8 mouse cellular contexts compared by ENCODE assay signal in the genomic region with DNA sequence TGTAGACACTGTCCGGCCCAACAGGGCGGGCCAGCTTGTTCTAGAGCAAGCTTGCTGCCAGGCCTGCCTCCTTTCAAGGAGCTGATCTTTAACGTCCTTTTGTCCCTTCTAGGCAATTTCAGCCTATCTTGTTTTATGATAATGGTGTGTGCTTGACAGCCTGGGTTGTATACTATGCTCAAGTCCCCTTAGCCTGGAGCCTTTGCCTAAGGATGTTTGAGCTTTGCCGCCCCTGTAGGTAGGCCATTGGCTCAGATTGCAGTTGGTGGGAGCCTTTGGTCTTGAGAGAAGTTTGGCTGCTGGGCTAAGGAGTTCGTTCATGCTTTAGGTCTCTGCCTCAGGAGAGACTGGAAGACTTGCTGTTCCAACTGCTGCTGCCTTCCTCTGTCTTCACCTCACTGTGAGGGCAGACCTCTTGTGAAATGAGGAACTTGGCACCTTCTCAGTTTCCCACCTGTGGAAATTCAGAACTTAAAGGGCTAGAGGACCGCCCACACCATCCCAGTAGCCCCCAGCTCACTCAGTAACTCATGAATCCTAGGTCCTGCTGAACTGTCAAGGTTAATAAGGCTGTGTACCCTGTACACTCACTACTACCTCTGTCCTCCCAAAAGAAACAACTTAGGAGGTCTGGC. TPM values are rescaled to one million over a fixed set of nuclear protein-coding genes. Genes with fewer than 3 reads are reported as not detected.
DNase-seq lines count a peak whose midpoint lies in the region; ATAC-seq and TF ChIP-seq lines count a peak whose summit lies in the region.

No protein-coding gene starts in this region.

- no peak for TF ChIP-seq CTCF in gastrocnemius, adult 2 months (IDR thresholded peaks at IDR 0.05)
- no peak for TF ChIP-seq CTCF in G1E (IDR thresholded peaks at IDR 0.05; ENCODE audit: low read depth, low read length)

- peak overlapping the region; percentile 77 for H3K9ac ChIP-seq in hindbrain, embryonic 16.5 days (ENCODE audit: low read depth, low read length)

- no peak for ATAC-seq in G1E (ENCODE audit: extremely low read depth, insufficient number of reproducible peaks, low FRiP score, poor library complexity, severe bottlenecking)
- no peak for ATAC-seq in hindbrain, embryonic 16.5 days

- H3K36me3 ChIP-seq in G1E (replicated peaks) = peaks cover 65% of the 10 kb centered on the region
- peaks cover 12% of the 10 kb centered on the region for H3K36me3 ChIP-seq in hindbrain, embryonic 16.5 days (ENCODE audit: control insufficient read depth, insufficient read depth, low read length)
- peaks cover 61% of the 10 kb centered on the region for H3K36me3 ChIP-seq in megakaryocyte, embryonic 14.5 days (replicated peaks; ENCODE audit: low read length)

- H3K9me3 ChIP-seq in G1E (replicated peaks) = no peaks in the 10 kb centered on the region
- H3K9me3 ChIP-seq in hindbrain, embryonic 16.5 days (ENCODE audit: control insufficient read depth, low read length) = no peaks in the 10 kb centered on the region
- no peaks in the 10 kb centered on the region for H3K9me3 ChIP-seq in megakaryocyte, embryonic 14.5 days

- peak overlapping the region; percentile 97 for H3K27ac ChIP-seq in gastrocnemius, adult 2 months
- 0 out of 2 replicates have a peak overlapping the region, but pooled peaks have one; percentile 7 for H3K27ac ChIP-seq in hindbrain, embryonic 16.5 days (ENCODE audit: low read depth, low read length)

- 38% methylated on average over 6 of the region's 6 CpGs for WGBS in hindbrain, embryonic 16.5 days

- no peak for DNase-seq in gastrocnemius, adult 2 months
- DNase-seq in gastrocnemius, postnatal 4 days (ENCODE audit: low spot score in 2 of 2) = no peak
- no peak for DNase-seq in G1E (ENCODE audit: low spot score)
- DNase-seq in frontal cortex, postnatal 25 days (ENCODE audit: low spot score in 2 of 2) = no peak
- DNase-seq in thymus, postnatal 4 days = no peak
- no peak for DNase-seq in left cerebral cortex, postnatal 25 days (ENCODE audit: low spot score in 2 of 2)

- H3K4me1 ChIP-seq in G1E (ENCODE audit: insufficient read depth, low read depth, low read length) = peaks cover 91% of the 10 kb centered on the region
- H3K4me1 ChIP-seq in hindbrain, embryonic 16.5 days (ENCODE audit: control insufficient read depth, insufficient read depth, low read depth, low read length) = peaks cover 31% of the 10 kb centered on the region
- H3K4me1 ChIP-seq in megakaryocyte, embryonic 14.5 days = peaks cover 84% of the 10 kb centered on the region

- intact Hi-C loops in gastrocnemius, adult 2 months (cut with DNase I) = no loop called here
- intact Hi-C loops in left cerebral cortex, postnatal 25 days (cut with DNase I) = no loop called here

- H3K4me2 ChIP-seq in hindbrain, embryonic 16.5 days (ENCODE audit: low read length) = peak overlapping the region; percentile 99

- H3K27me3 ChIP-seq in G1E (ENCODE audit: insufficient read depth, low read length) = no peaks in the 10 kb centered on the region
- no peaks in the 10 kb centered on the region for H3K27me3 ChIP-seq in hindbrain, embryonic 16.5 days (replicated peaks; ENCODE audit: control insufficient read depth, insufficient read depth, low read length)
- no peaks in the 10 kb centered on the region for H3K27me3 ChIP-seq in megakaryocyte, embryonic 14.5 days (replicated peaks)

- H3K4me3 ChIP-seq in gastrocnemius, adult 2 months = peak overlapping the region; percentile 98
- peak overlapping the region; percentile 95; the same call in 1 of the 2 replicates for H3K4me3 ChIP-seq in G1E (ENCODE audit: low read depth, low read length)
- peak overlapping the region; percentile 85 for H3K4me3 ChIP-seq in hindbrain, embryonic 16.5 days (ENCODE audit: low read length)
- H3K4me3 ChIP-seq in megakaryocyte, embryonic 14.5 days (replicated peaks) = peak overlapping the region; percentile 100

RNA-seq across cellular contexts. Expression of gene Ehd1, which starts 2.0 kb away (rescaled TPM):
- total RNA-seq in gastrocnemius, adult 2 months (2021) = 10 to 100 TPM; 28.4 to 32.3 TPM
- total RNA-seq in gastrocnemius, postnatal 4 days (2021) = 10 to 100 TPM; 91.3 to 93.9 TPM
- total RNA-seq in G1E (2014; fragmentation: Nextera tagmentation) (18.0 and 18.7 TPM in 2 replicates), G1E (2017) (22.0 and 23.3 TPM in 2 replicates)
- 132 and 135 TPM in 2 replicates for polyA plus RNA-seq in G1E (2012)
- polyA plus RNA-seq in hindbrain, embryonic 16.5 days (2015; fragmentation: Nextera tagmentation; extraction: Ambion mirVana) = 105 and 113 TPM in 2 replicates
- 474 and 728 TPM in 2 replicates for polyA plus RNA-seq in megakaryocyte, embryonic 14.5 days (2012; ENCODE audit: insufficient read depth, low replicate concordance)
- total RNA-seq in left cerebral cortex, postnatal 25 days (2021) = 10 to 100 TPM; 35.9 to 40.3 TPM

RNA-seq across cellular contexts. Expression of gene Cdc42bpg, which starts 27.7 kb away (rescaled TPM):
- total RNA-seq in gastrocnemius, adult 2 months (2021) = 1 to 10 TPM; 6.0 to 6.4 TPM
- total RNA-seq in gastrocnemius, postnatal 4 days (2021) = 1 to 10 TPM; 6.9 to 7.7 TPM
- total RNA-seq in G1E (2014; fragmentation: Nextera tagmentation) (5.0 and 7.6 TPM in 2 replicates), G1E (2017) (2.0 and 2.4 TPM in 2 replicates)
- 14.1 and 15.4 TPM in 2 replicates for polyA plus RNA-seq in G1E (2012)
- polyA plus RNA-seq in hindbrain, embryonic 16.5 days (2015; fragmentation: Nextera tagmentation; extraction: Ambion mirVana) = 0.26 and 0.31 TPM in 2 replicates
- 4.8 and 6.6 TPM in 2 replicates for polyA plus RNA-seq in megakaryocyte, embryonic 14.5 days (2012; ENCODE audit: insufficient read depth, low replicate concordance)
- 1 to 10 TPM; 2.7 to 2.9 TPM for total RNA-seq in left cerebral cortex, postnatal 25 days (2021)

RNA-seq across cellular contexts. Expression of gene Atg2a, which starts 37.1 kb away (rescaled TPM):
- 10 to 100 TPM; 18.4 to 19.0 TPM for total RNA-seq in gastrocnemius, adult 2 months (2021)
- 10 to 100 TPM; 15.5 to 16.7 TPM for total RNA-seq in gastrocnemius, postnatal 4 days (2021)
- total RNA-seq in G1E (2014; fragmentation: Nextera tagmentation) (18.4 and 31.8 TPM in 2 replicates), G1E (2017) (7.0 and 9.4 TPM in 2 replicates)
- 44.4 and 45.0 TPM in 2 replicates for polyA plus RNA-seq in G1E (2012)
- polyA plus RNA-seq in hindbrain, embryonic 16.5 days (2015; fragmentation: Nextera tagmentation; extraction: Ambion mirVana) = 11.7 and 16.7 TPM in 2 replicates
- 34.7 and 62.6 TPM in 2 replicates for polyA plus RNA-seq in megakaryocyte, embryonic 14.5 days (2012; ENCODE audit: insufficient read depth, low replicate concordance)
- total RNA-seq in left cerebral cortex, postnatal 25 days (2021) = 10 to 100 TPM; 33.1 to 35.6 TPM

RNA-seq across cellular contexts. Expression of gene Ppp2r5b, which starts 42.9 kb away (rescaled TPM):
- 10 to 100 TPM; 35.6 to 37.7 TPM for total RNA-seq in gastrocnemius, adult 2 months (2021)
- 10 to 100 TPM; 26.2 to 26.4 TPM for total RNA-seq in gastrocnemius, postnatal 4 days (2021)
- total RNA-seq in G1E (2014; fragmentation: Nextera tagmentation) (3.4 and 9.0 TPM in 2 replicates), G1E (2017) (5.6 and 6.0 TPM in 2 replicates)
- 7.1 and 8.9 TPM in 2 replicates for polyA plus RNA-seq in G1E (2012)
- polyA plus RNA-seq in hindbrain, embryonic 16.5 days (2015; fragmentation: Nextera tagmentation; extraction: Ambion mirVana) = 161 and 167 TPM in 2 replicates
- 26.0 and 29.6 TPM in 2 replicates for polyA plus RNA-seq in megakaryocyte, embryonic 14.5 days (2012; ENCODE audit: insufficient read depth, low replicate concordance)
- total RNA-seq in left cerebral cortex, postnatal 25 days (2021) = 100 to 1,000 TPM; 153 to 165 TPM

RNA-seq across cellular contexts. Expression of gene Gpha2, which starts 52.4 kb away (rescaled TPM):
- total RNA-seq in gastrocnemius, adult 2 months (2021) = not detected
- total RNA-seq in gastrocnemius, postnatal 4 days (2021) = not detected
- total RNA-seq in G1E (2014; fragmentation: Nextera tagmentation) (not detected in 2 replicates), G1E (2017) (not detected in 2 replicates)
- polyA plus RNA-seq in G1E (2012) = not detected in 2 replicates
- not detected in 2 replicates for polyA plus RNA-seq in hindbrain, embryonic 16.5 days (2015; fragmentation: Nextera tagmentation; extraction: Ambion mirVana)
- not detected in 2 replicates for polyA plus RNA-seq in megakaryocyte, embryonic 14.5 days (2012; ENCODE audit: insufficient read depth, low replicate concordance)
- total RNA-seq in left cerebral cortex, postnatal 25 days (2021) = not detected
